Mouse (Mus musculus) bone marrow macrophage, adult 2 months (primary cell): ENCODE data around the gene Poldip2. TPM values are rescaled to one million over a fixed set of nuclear protein-coding genes. Genes with fewer than 3 reads are reported as not detected.

ENCODE experiments used
- H3K27ac ChIP-seq: 2 replicates; pipeline ENCODE4 v1.5.1; 2012; ENCODE audit warnings: low read depth, low read length; ENCODE audit not compliant: insufficient read depth
- H3K4me1 ChIP-seq: 2 replicates; pipeline ENCODE4 v1.6.1; 2012; ENCODE audit warnings: low read length; ENCODE audit not compliant: control insufficient read depth, insufficient read depth
- H3K4me3 ChIP-seq: 2 replicates; pipeline ENCODE4 v1.5.1; 2012; ENCODE audit warnings: mild to moderate bottlenecking, low read length, moderate library complexity; ENCODE audit not compliant: insufficient read depth
- CTCF ChIP-seq: IDR thresholded peaks from 2 replicates; pipeline ENCODE4 v1.5.1; 2012; ENCODE audit warnings: low read depth, mild to moderate bottlenecking, low read length, moderate library complexity
- POLR2A ChIP-seq: IDR thresholded peaks from 2 replicates; pipeline ENCODE4 v1.6.1; 2012; ENCODE audit warnings: mild to moderate bottlenecking, low read depth, low read length, borderline replicate concordance
- polyA plus RNA-seq: library from polyadenylated mRNA; stranded (reverse); fragments of >200 nt; gene quantifications from 2 replicates; pipeline ENCODE4 v1.2.4, GENCODE M21; 2012; ENCODE audit not compliant: missing spikeins, insufficient read depth, insufficient read length

Poldip2 gene
- polyA plus RNA-seq, 1 experiment = 26.1 TPM

DNA sequence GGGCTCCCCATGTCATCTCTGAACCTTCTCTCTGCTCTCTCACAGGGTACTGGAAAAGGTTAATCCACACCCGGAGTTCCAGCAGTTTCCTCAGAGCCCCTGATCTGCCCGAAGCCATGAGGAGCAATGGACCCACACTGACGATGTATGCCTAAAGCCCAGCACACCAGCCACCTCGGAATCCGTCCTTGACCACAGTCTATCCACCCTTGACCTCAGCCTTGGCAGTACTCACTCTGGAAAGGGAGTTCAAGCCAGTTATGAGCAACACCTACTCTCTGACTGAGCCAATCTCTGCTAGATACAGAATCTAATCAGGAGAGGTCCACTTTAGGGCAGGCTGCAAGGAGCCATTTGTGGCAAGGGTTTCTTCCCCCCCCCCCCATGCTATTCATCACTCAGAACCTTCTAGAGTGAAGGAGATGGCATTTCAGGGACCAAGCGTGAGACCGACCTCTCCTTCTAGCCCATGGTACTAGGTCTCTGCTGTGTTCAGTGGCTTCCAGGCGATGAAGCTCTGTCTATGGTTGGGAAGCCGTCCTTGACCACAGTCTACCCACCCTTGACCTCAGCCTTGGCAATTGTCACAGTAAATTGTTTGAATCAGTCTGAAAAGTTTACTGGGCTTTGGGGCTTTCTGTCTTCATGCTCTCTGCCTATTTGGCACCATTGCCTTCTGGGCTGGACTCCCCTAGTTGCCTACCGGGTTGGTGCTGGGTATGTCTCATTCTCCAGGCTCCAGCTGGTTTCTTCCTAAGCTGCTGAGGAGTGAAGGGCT, 40.5 kb upstream of the Poldip2 start:
- TF ChIP-seq POLR2A (no peak), CTCF (no peak)
- H3K4me1 ChIP-seq = peaks cover 17% of the 10 kb centered on the region

DNA sequence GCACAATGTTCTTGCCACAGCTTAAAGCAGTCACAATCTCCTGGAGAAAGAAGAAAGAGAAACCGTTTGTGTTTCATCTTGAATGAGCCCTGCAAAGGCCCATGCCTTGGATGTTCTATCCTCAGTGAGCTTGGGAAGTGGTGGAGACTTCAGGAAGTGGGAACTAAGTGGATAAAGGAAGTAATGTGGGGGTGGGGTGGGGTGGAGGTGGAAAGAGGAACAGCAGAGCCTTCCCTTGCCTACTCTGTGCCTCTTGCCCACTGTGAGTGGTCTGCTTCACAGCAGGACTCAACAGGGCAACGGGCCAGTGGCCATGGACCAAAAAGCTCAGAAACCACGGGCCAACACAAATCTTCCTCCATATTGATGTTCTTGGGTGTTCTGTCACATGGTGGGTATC, 36.7 kb upstream of the Poldip2 start:
- Histone ChIP-seq H3K4me1 (peaks cover 14% of the 10 kb centered on the region), H3K27ac (peak overlapping the region; percentile 51; the same call in 1 of the 2 replicates), H3K4me3 (no peak overlapping the region)
- TF ChIP-seq POLR2A (no peak), CTCF (no peak)

More for the DNA sequence above, 40.5 kb upstream of the Poldip2 start:
- H3K4me3 ChIP-seq = no peak overlapping the region
- H3K27ac ChIP-seq = no peak overlapping the region

DNA sequence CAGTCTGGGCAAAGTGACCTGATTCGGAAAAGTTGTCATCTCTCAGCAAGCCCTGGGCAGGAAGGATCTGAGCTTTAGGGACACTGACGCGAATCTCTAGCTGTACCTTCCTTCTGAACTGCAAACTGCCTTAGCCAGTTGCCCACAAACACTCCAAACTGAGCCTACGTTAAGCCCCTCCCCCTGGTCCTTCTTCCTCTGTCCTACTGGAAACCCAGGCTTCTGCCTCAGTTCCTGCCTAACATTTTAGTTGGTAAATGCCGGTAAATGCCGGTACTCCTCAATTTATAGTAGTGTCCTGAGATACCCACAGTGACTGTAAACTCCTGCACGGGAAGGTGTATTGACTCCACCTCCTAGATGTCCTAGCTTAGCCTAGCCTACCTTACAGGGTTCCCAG, 28.4 kb upstream of the Poldip2 start:
- Histone ChIP-seq H3K4me3 (no peak overlapping the region), H3K4me1 (no peaks in the 10 kb centered on the region), H3K27ac (no peak overlapping the region)
- no peak for TF ChIP-seq POLR2A
- TF ChIP-seq CTCF = no peak

DNA sequence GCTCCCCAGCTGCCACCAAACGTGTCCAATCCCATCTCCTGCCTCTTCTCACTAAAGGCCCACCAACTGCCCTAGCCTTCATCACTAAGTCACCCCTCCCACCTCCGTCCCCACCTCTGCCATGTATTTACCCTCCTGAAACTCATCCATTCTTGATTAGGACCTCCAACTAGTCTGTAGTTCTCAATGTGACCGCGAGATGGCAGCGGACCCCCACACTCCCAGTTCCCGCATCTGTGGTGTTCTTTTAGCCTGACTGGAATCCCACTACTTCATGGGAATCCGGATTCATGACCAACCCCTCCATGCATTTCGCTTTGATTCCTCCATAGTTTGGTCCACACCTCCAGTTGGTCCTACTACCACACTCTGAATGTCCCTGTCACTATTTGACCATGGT, 23.8 kb upstream of the Poldip2 start:
- H3K4me3 ChIP-seq = no peak overlapping the region
- H3K4me1 ChIP-seq = no peaks in the 10 kb centered on the region
- H3K27ac ChIP-seq = no peak overlapping the region
- TF ChIP-seq CTCF (peak; percentile 90), POLR2A (no peak)

DNA sequence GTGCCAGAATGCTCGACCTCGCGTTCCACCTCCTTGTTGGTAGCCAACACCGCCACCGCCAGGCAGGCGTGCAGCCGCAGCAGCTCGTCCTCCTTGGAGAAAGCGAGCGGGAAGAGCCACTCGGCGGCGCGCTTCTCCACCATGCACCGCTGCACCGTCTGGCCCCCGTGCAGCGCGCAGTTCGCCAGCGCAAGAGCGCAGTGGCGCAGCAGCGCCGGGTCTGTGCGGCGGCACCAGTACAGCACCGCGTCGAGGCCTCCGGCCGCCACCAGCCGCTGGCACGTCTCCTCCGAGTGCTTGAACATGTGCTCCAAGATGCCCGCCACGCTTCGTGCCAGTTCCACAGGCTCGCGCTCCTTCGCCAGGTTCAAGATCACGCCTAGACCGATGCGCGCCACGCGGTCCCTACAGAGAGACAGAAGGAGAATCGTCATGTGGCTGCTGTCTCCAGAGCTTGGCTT, 21.2 kb upstream of the Poldip2 start:
- H3K4me1 ChIP-seq = no peaks in the 10 kb centered on the region
- H3K4me3 ChIP-seq = peak overlapping the region; percentile 21
- no peak for TF ChIP-seq CTCF
- H3K27ac ChIP-seq = no peak overlapping the region

DNA sequence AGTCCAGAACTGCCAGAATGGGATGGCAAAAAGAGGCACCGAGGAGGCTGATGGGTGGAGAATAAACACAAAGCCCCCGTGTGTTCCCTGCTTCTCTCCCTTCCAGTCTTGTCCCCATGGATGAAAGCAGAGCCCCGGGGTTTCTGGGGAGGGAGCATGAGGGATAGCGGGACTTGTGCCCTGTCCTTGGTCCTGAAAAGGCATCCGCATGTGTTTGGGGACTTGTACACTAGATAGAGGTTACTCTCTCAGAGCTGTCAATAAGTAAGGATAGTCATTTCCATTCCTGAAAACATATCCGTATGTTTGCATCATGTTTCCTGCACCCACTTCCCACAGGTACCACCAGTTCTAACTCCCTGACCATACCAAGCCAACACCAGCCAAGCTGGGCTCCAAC, 16.1 kb upstream of the Poldip2 start:
- no peak overlapping the region for H3K27ac ChIP-seq

DNA sequence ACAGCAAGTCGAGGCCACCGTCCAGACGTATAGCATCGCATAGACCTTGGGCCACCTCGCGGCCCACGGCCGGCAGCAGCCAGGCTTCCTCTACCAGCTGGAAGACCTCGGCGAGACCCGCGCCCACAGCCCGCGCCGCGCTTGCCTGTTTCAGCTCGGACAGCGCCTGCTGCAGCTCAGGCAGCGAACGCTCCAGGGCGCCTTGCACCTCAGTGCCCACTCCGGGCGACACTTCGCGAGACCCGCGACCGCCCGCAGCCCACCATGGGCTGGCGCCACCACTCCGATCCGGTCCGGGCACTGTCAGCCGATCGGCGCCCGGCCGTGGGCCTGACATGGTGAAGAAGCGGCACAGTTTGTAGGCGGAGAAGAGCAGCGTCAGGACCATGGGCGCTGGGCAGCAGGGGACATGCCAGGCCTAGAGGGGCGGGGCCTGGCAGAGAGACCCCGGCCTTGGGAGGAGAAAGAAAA, 14.9 kb upstream of the Poldip2 start:
- Histone ChIP-seq H3K4me1 (0 out of 2 replicates have a peak, but pooled peaks cover 4% of the 10 kb centered on the region), H3K27ac (no peak overlapping the region)
- TF ChIP-seq CTCF (no peak), POLR2A (no peak)

More for the DNA sequence above, 16.1 kb upstream of the Poldip2 start:
- H3K4me1 ChIP-seq = 0 out of 2 replicates have a peak, but pooled peaks cover 4% of the 10 kb centered on the region
- H3K4me3 ChIP-seq = no peak overlapping the region
- TF ChIP-seq CTCF (no peak), POLR2A (no peak)

DNA sequence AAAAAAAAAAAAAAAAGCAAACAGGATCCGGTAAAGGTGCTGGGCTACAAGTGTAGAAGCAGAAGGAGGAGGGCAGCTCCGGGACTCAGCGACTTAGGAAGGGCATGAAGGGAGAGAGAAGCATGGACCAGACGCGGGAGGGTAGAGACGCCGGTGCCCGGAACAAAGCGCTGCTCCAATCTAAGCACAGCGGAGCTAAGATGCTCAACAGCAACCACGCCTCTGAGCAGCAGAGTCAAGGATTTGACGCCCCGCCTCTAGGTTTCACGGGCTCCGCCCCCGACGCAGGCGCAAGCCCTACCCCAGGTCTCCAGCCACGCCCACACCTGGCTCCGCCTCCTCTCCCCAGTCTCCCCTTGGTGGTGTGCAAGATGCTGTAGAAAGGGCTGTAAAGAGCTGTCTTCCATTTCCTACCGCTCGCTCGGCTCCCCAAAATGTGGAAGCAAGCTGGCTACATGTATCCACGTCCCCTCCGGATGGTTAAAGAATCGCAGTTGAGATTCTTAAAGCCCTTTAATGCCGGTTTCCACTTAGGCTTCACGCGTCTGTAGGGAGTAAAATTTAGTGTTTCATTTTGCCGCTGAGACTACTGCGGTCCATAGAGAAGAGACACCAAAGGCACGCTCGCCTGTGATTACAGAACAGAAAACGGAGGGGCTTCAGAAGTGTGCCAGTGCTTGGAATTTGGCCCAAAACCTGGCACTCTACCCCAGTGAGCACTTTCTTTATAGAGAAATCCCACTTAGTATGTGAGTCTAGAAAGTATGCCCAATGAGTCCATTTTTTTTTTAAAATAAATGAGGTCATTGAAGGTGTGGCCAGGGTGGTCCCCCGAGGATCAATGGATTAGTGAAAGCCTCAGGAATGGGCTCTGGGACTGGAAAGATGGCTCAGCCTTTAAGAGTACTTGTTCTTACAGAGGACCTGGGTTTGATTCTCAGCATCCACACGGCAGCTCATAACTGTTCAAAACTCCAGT, 14.2 kb upstream of the Poldip2 start, which contains the start of gene Sarm1:
Sarm1 (minus strand) TSS at position 211 of the 979 bp plus-strand sequence.
- Histone ChIP-seq H3K4me3 (peak within 1 kb of the TSS; percentile 59), H3K4me1 (0 out of 2 replicates have a peak, but pooled peaks cover 4% of the 10 kb centered on the region), H3K27ac (no peak within 1 kb of the TSS)
- TF ChIP-seq CTCF = no peak
- TF ChIP-seq POLR2A = no peak

More for the DNA sequence above, 14.9 kb upstream of the Poldip2 start:
- H3K4me3 ChIP-seq = peak overlapping the region; percentile 59

DNA sequence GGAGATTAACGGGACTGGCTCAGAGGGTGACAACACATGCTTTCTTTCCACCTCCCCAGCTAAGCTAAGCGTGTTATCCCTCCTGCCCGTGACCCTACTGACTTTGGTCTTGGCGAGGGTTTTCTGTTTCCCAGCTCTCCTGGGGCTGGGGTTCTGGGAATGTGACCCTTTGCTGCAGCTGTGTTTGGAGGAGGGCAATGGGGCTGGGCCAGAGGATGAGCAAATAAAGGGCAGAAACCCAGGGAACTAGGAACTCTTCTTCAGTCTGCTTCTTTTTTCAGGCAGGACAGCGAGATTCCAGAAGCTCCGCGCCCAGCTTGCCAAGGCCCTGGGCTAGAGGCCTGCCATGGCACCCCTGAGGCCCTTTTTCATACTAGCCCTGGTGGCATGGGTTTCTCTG, 13.0 kb upstream of the Poldip2 start, which contains the start of gene Vtn:
Vtn (plus strand) TSS at position 88 of the 400 bp plus-strand sequence.
- Histone ChIP-seq H3K4me3 (peak within 1 kb of the TSS; percentile 59), H3K27ac (no peak within 1 kb of the TSS), H3K4me1 (peaks cover 7% of the 10 kb centered on the region)
- TF ChIP-seq POLR2A (no peak), CTCF (no peak)
